Mouse (Mus musculus) lung, postnatal 0 days (tissue): Measurements from ENCODE around the gene Gm17662. TPM values are rescaled to one million over a fixed set of nuclear protein-coding genes. Genes with fewer than 3 reads are reported as not detected.
A peak's percentile ranks its signal among the peaks of the same experiment; 100 is the strongest.

ENCODE experiments used
- ATAC-seq: fragments of 200-750 bp; cut with Nextera tagmentation; 2 replicates; pipeline ENCODE4 v1.8.0; 2017; ENCODE audit warnings: moderate library complexity
- DNase-seq: peaks from one replicate; pipeline ENCODE4 v3.0.0-alpha.2; 2016; ENCODE audit warnings: low spot score
- H3K27ac ChIP-seq: fragments of 300-500 bp; sonication (generic); 2 replicates; pipeline ENCODE4 v1.5.1; 2014; ENCODE audit warnings: antibody characterized with exemption, mild to moderate bottlenecking, low read length, mixed read lengths
- H3K27me3 ChIP-seq: fragments of 300-500 bp; sonication (generic); replicated peaks from 2 replicates; pipeline ENCODE4 v1.6.1; 2014; ENCODE audit warnings: low read length, mixed read lengths; ENCODE audit not compliant: insufficient read depth
- H3K36me3 ChIP-seq: fragments of 300-500 bp; sonication (generic); 2 replicates; pipeline ENCODE4 v1.6.1; 2014; ENCODE audit warnings: low read length, mixed read lengths; ENCODE audit not compliant: insufficient read depth
- H3K4me1 ChIP-seq: fragments of 300-500 bp; sonication (generic); 2 replicates; pipeline ENCODE4 v1.6.1; 2014; ENCODE audit warnings: antibody characterized with exemption, low read depth, low read length, mixed read lengths; ENCODE audit not compliant: insufficient read depth
- H3K4me2 ChIP-seq: fragments of 300-500 bp; sonication (generic); replicated peaks from 2 replicates; pipeline ENCODE4 v1.6.1; 2014; ENCODE audit warnings: low read depth, mild to moderate bottlenecking, low read length, moderate library complexity, mixed read lengths
- H3K4me3 ChIP-seq: fragments of 300-500 bp; sonication (generic); 2 replicates; pipeline ENCODE4 v1.5.1; 2014; ENCODE audit warnings: low read depth, low read length
- H3K9ac ChIP-seq: fragments of 300-500 bp; sonication (generic); replicated peaks from 2 replicates; pipeline ENCODE4 v1.6.1; 2014; ENCODE audit warnings: low read depth, mild to moderate bottlenecking
- H3K9me3 ChIP-seq: fragments of 300-500 bp; sonication (generic); 2 replicates; pipeline ENCODE4 v1.6.1; 2016; ENCODE audit warnings: low read length, mixed read lengths
- CTCF ChIP-seq: IDR thresholded peaks from 2 replicates; pipeline ENCODE4 v1.5.1; 2016; ENCODE audit warnings: antibody characterized with exemption, mild to moderate bottlenecking
- EP300 ChIP-seq: IDR thresholded peaks from 2 replicates; pipeline ENCODE4 v1.6.1; 2016; ENCODE audit warnings: antibody characterized with exemption, mild to moderate bottlenecking, control low read depth
- WGBS: fragments of 180-500 bp; shearing (Covaris S2); extraction: QIAGEN DNeasy Blood & Tissue Kit; methylation state at CpG from one replicate; pipeline ENCODE4 v1.1.7; 2014; 5-methylcytosine and 5-hydroxymethylcytosine counted together
- polyA plus RNA-seq: library from polyadenylated mRNA; unstranded; fragments of >200 nt; fragmentation: Nextera tagmentation; extraction: Ambion mirVana; gene quantifications from 2 replicates; pipeline ENCODE4 v1.2.1, GENCODE M21; 2015

Gm17662 gene
- polyA plus RNA-seq, 1 experiment from 2014 or later = not detected

DNA sequence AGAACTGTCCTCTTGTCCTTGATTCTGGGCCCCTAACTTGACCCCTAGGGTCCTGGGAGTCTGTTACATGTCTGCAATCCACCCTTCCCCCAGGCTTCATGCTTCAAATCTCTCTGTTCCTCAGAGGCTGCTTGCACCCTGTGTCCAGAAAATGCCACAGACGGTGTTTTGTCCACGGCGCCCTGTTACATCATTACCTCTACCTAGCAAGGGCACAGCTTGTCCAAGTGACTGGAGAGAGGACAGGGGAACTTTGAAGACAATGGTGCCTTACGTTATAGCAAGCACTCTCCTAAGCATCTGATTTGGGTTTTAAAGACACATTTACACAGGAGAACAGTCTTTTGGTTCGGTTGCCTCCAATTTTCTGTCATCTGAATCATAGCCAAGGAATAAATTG lies 36.5 kb downstream of the Gm17662 start:
- Histone ChIP-seq H3K9me3 (no peaks in the 10 kb centered on the region), H3K27me3 (no peaks in the 10 kb centered on the region), H3K4me2 (no peak overlapping the region), H3K27ac (no peak overlapping the region), H3K36me3 (no peaks in the 10 kb centered on the region), H3K4me1 (no peaks in the 10 kb centered on the region), H3K4me3 (no peak overlapping the region), H3K9ac (no peak overlapping the region)
- TF ChIP-seq EP300 (no peak), CTCF (no peak)
- WGBS = 71% methylated on average over 5 of the region's 5 CpGs
- no peak for ATAC-seq
- DNase-seq = no peak

DNA sequence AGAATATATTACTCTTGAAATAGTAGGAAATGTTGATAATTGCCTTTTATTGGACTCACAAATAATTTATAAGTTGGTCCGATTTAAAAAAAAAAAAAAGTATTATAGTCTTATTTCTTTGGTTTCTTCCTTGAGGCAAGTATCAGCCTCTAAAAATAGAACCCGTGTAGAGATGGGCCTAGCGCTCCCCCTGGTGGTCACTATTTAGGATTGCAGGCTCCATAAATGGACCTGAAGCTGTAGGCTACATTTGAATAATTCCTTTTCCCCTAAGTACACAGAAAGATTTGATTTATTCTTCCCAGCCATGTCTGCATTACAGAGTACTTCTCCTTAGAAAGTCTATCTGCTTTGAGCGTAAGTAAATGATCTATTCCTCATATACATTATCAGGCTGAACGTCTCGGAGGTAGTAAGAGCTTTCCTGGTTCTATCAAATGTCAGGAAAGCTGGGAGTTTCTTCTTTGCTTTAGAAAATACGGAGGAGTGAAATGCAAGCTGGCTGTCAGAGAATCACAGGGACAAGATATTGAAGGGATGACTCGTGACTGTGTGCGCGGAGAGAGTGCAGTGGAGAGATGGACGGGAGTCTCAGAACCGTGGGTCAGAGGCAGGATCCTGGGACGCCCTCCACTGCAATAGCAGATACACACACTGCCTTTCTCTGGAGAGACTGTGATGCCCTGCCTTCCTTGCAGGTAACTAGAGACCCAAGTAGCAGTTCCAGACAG lies 37.0 kb downstream of the Gm17662 start:
- H3K9me3 ChIP-seq = no peaks in the 10 kb centered on the region
- no peaks in the 10 kb centered on the region for H3K27me3 ChIP-seq
- ATAC-seq = no peak
- H3K9ac ChIP-seq = no peak overlapping the region
- no peak overlapping the region for H3K27ac ChIP-seq
- H3K4me2 ChIP-seq = no peak overlapping the region
- TF ChIP-seq EP300 (no peak), CTCF (peak; percentile 91)
- no peaks in the 10 kb centered on the region for H3K4me1 ChIP-seq
- no peak overlapping the region for H3K4me3 ChIP-seq
- no peaks in the 10 kb centered on the region for H3K36me3 ChIP-seq
- peak; percentile 79 for DNase-seq
- 54% methylated on average over 13 of the region's 13 CpGs for WGBS

- H3K4me3 ChIP-seq = no peak overlapping the region
- DNase-seq (no peak), ATAC-seq (no peak)
- H3K27ac ChIP-seq = no peak overlapping the region
- H3K4me2 ChIP-seq = no peak overlapping the region
- H3K36me3 ChIP-seq = no peaks in the 10 kb centered on the region
- no peak for TF ChIP-seq CTCF
- no peak for TF ChIP-seq EP300
- WGBS = 71% methylated on average over 2 of the region's 2 CpGs
- H3K4me1 ChIP-seq = no peaks in the 10 kb centered on the region
- no peaks in the 10 kb centered on the region for H3K9me3 ChIP-seq
- no peaks in the 10 kb centered on the region for H3K27me3 ChIP-seq
- H3K9ac ChIP-seq = no peak overlapping the region
Observed at GRCm38 (mm10) chr4:104902836-104903235, 45.7 kb downstream of the Gm17662 start.

DNA sequence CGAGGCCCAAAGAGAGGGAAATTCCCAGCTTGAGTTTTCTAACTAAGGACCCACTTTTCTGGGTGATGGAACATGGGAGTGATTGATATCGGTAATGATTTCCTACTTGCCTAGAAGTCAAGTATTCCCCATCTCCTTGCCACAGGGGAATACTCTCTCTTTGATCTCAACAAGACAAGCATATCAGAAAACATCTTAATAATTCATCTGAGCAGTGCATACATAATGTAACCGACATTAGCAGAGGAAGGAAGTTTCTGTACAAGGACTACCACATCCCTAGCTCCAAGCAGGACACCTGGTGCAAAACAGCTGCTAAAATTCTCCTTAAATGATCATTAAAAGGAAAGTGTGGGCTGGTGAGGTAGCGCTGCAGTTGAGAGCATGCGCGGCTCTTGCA lies 47.9 kb downstream of the Gm17662 start:
- 84% methylated on average over 6 of the region's 6 CpGs for WGBS
- Histone ChIP-seq H3K36me3 (no peaks in the 10 kb centered on the region), H3K27me3 (no peaks in the 10 kb centered on the region), H3K9ac (no peak overlapping the region), H3K9me3 (no peaks in the 10 kb centered on the region), H3K4me2 (no peak overlapping the region), H3K4me3 (no peak overlapping the region), H3K27ac (no peak overlapping the region), H3K4me1 (no peaks in the 10 kb centered on the region)
- no peak for ATAC-seq
- TF ChIP-seq EP300 (no peak), CTCF (no peak)
- DNase-seq = no peak

Other genes with a start within 250 kb of the Gm17662 start
- not detected in 2 replicates for gene C8b, start 91.0 kb upstream of the Gm17662 start, polyA plus RNA-seq
- not detected in 2 replicates for gene C8a, start 19.1 kb downstream of the Gm17662 start, polyA plus RNA-seq
- 0.08 and 0.13 TPM in 2 replicates for gene Fyb2, start 56.1 kb downstream of the Gm17662 start, polyA plus RNA-seq